Mouse (Mus musculus) c-Kit-positive CD71-positive TER-119-positive erythroid progenitor cells, embryonic 14.5 days (primary cell): Measurements from ENCODE around the gene Serpine1.

Experiments
- DNase-seq: peaks from one replicate; pipeline ENCODE4 v3.0.0-alpha.2; 2013; ENCODE audit warnings: low spot score

The Serpine1 gene

GRCm38 (mm10) chr5:137054299-137054698 is 17.8 kb downstream of the Serpine1 start:
- no peak for DNase-seq

GRCm38 (mm10) chr5:137051914-137052505 is 20.1 kb downstream of the Serpine1 start:
- no peak for DNase-seq

GRCm38 (mm10) chr5:137051125-137051524 is 20.9 kb downstream of the Serpine1 start:
- no peak for DNase-seq

- DNase-seq: no peak
Observed at GRCm38 (mm10) chr5:137046991-137047390, 25.1 kb downstream of the Serpine1 start.

GRCm38 (mm10) chr5:137046324-137046718 is 25.7 kb downstream of the Serpine1 start:
- DNase-seq: no peak

GRCm38 (mm10) chr5:137045402-137046323 is 26.4 kb downstream of the Serpine1 start, which contains the start of gene Ap1s1:
Gene Ap1s1, minus strand, starts transcription at chr5:137046135.
- DNase-seq: peak; percentile 87

- no peak for DNase-seq
Observed at GRCm38 (mm10) chr5:137043997-137044396, 28.1 kb downstream of the Serpine1 start.

- DNase-seq: no peak
Observed at GRCm38 (mm10) chr5:137041442-137041841, 30.6 kb downstream of the Serpine1 start.

GRCm38 (mm10) chr5:137039453-137039852 is 32.6 kb downstream of the Serpine1 start:
- DNase-seq: no peak

GRCm38 (mm10) chr5:137036211-137036610 is 35.9 kb downstream of the Serpine1 start:
- DNase-seq: no peak

GRCm38 (mm10) chr5:137032641-137033074 is 39.4 kb downstream of the Serpine1 start:
- DNase-seq: peak; percentile 90

GRCm38 (mm10) chr5:137032033-137032421 is 40.0 kb downstream of the Serpine1 start:
- no peak for DNase-seq

GRCm38 (mm10) chr5:137031076-137032032 is 40.7 kb downstream of the Serpine1 start:
- DNase-seq: no peak

GRCm38 (mm10) chr5:137030416-137030810 is 41.7 kb downstream of the Serpine1 start:
- no peak for DNase-seq

- peak; percentile 93 for DNase-seq
Observed at GRCm38 (mm10) chr5:137029643-137030415, 42.2 kb downstream of the Serpine1 start.

- DNase-seq: no peak
Observed at GRCm38 (mm10) chr5:137029273-137029585, 42.8 kb downstream of the Serpine1 start.

- no peak for DNase-seq
Observed at GRCm38 (mm10) chr5:137028561-137029272, 43.4 kb downstream of the Serpine1 start.

GRCm38 (mm10) chr5:137026092-137026491 is 46.0 kb downstream of the Serpine1 start, which contains the start of gene Vgf:
Gene Vgf, plus strand, starts transcription at chr5:137026392.
- no peak for DNase-seq

- DNase-seq: peak; percentile 59
Observed at GRCm38 (mm10) chr5:137025132-137025531, 46.9 kb downstream of the Serpine1 start.

GRCm38 (mm10) chr5:137024318-137024717 is 47.8 kb downstream of the Serpine1 start:
- no peak for DNase-seq

- DNase-seq: no peak
Observed at GRCm38 (mm10) chr5:137015913-137016312, 56.2 kb downstream of the Serpine1 start.
